Mouse (Mus musculus) myocyte (in vitro differentiated cells): Measurements from ENCODE around the gene Arvcf.

Source experiments
- CEBPB ChIP-seq: IDR thresholded peaks from 2 replicates; pipeline ENCODE4 v1.6.1; 2011; ENCODE audit warnings: mild to moderate bottlenecking, moderate library complexity; ENCODE audit not compliant: poor library complexity, insufficient read depth, severe bottlenecking
- MAX ChIP-seq: IDR thresholded peaks from one replicate; pipeline ENCODE4 v1.6.1; 2011; ENCODE audit warnings: low read depth, mild to moderate bottlenecking, control low read depth
- POLR2A ChIP-seq: IDR thresholded peaks from one replicate; pipeline ENCODE4 v1.6.1; 2011; ENCODE audit warnings: low read depth, mild to moderate bottlenecking, control low read depth, moderate library complexity; ENCODE audit not compliant: insufficient read length
- POLR2AphosphoS2 ChIP-seq: IDR thresholded peaks from one replicate; pipeline ENCODE4 v1.6.1; 2011; ENCODE audit warnings: low read depth, control low read depth; ENCODE audit not compliant: insufficient read length
- REST ChIP-seq: IDR thresholded peaks from one replicate; pipeline ENCODE4 v1.6.1; 2011; ENCODE audit warnings: mild to moderate bottlenecking, control low read depth, moderate library complexity; ENCODE audit not compliant: insufficient read depth, insufficient read length
- USF1 ChIP-seq: IDR thresholded peaks from one replicate; pipeline ENCODE4 v1.6.1; 2011; ENCODE audit warnings: low read depth, mild to moderate bottlenecking, control low read depth, moderate library complexity

- TF ChIP-seq REST (no peak), POLR2A (no peak), MAX (no peak), USF1 (no peak), CEBPB (no peak), POLR2AphosphoS2 (no peak)
Measured at GRCm38 (mm10) chr16:18380495-18381063, 32.6 kb downstream of the Arvcf start.
